Mouse (Mus musculus): ENCODE data around the gene Plpp1.

The Plpp1 gene

DNA sequence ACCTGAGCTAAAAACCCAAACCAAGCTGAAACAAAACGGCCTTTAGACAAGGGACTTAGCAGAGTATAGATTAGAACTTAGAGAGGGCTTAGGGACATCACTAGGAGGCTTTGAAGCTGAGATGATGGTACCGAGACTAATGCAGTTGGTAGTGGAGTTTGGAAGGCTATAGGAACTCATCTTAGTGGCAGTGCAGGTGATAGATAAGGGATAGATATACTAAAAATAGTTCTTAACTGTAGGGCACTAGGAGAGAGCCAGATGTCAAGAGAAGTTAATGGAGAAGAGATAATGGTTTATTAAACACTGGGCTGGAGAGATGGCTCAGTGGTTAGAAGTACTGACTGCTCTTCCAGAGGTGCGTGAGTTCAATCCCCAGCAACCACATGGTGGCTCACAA is 15.4 kb downstream of the Plpp1 start:
- no peak for DNase-seq (ENCODE audit: low spot score)

DNA sequence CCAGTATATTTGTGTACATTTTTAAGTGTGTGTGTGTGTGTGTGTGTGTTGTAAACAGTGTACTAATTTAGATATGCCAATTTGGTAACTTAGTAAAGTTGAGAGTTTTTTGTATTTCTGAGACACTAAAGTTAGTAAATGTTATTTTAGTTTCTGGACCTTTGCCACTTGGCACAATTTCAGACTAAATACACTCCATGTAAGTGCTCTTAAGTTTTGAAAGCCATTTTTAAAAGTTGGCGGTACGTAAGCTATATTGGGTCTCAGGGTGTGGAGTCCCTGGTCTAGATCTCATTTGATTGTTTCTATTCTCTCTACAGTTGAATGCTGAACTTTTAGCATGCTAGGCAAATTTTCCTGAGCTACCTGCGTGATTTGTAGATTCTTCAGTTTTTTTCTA is 17.5 kb downstream of the Plpp1 start:
- no peak for DNase-seq (ENCODE audit: low spot score)

DNA sequence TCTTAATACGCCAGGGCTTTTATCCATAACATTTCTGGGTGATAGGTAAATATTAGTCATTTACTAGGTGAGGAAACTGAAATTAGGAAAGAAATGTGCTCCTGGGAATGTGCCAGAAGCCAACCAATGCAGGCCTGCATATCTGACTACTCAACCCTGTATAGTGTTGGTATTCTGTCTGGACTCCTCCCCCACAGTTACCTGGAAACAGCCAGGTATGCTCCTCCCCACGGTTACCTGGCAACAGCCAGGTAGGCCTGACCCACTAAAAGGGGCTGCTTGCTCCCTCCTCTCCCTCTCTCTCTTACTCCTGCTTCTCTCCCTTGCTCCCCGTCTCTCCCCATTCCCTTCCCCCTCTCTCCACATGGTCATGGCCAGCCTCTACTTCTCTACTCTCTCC is 21.8 kb downstream of the Plpp1 start:
- DNase-seq (ENCODE audit: low spot score), result no peak

DNA sequence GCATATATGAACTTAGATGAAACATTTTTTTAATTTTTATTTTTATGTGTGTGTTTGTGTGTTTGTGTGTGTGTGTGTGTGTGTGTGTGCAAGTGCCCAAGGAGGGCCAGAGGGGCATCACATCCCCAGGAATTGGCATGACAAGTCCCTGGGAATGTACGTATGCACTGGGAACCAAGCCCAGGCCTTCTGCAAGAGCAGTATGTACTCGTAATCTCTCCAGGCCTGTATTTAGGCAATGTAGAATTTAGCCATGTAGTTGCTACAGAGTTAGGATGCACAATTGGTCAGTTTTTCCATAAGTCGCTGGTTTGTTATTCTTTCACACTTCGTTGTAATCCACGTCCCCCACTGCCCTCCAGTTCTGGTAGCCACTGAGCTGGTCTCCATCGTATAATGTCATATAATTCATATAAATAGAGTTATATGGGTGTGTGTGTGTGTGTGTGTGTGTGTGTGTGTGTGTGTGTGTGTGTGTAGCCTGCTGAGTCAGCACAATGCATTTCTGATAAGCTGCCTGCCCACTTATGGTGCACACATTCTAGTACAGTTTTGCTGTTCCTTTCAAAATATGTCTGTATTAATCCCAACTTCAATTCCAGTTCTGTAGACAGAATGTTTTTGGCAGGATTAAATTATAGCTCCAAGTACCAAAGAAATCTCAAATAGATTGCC is 22.8 kb downstream of the Plpp1 start:
- DNase-seq (ENCODE audit: low spot score), result no peak

DNA sequence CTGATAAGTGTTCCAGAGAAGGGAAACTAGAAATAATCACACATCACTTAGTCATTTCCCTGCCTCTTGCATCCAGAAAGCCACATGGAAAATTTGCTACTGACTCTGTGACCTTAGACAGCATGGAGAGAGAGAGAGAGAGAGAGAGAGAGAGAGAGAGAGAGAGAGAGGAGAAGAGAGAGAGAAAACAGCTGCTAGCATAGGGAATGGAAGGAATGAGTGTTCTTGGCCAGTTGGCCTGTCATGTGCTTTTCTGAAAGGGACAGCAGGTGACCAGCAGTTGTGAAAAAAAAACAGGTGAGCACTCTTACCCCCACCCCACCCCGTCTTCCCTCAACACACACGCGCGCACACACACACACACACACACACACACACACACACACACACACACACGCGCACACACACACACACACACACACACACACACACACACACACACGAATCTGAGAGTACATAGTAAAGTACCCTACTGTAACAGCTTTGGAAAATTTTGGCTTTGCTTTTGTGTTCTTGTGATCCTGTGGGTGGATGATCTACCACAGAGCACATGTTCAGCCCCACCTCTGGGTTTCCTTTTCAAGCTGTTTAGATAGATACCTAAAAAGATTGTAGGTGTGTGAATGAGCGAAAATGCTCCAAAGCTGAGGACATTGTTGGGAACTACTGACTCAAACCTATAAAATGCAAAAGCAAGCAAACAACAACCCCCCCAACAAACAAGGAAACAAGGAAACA is 23.5 kb downstream of the Plpp1 start:
- no peak for DNase-seq (ENCODE audit: low spot score)

DNA sequence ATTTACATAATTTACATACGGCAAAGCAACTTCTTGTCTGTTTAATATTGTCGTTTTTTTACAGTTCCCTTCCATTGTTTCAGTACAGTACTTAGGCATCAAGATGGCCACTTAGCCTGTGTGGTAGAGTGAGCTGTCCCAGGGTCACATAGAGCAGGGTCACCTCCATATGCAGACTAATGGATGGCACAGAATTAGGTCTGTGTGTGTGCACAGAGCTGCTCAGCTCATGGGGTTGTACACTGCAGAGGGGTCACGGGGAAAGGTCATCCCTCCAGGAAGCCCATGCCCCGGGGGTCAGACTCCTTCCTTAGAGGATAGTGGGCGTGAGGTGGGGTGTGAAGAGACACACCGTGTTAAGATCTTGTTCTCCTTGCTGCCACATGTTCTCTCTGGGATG is 24.9 kb downstream of the Plpp1 start:
- no peak for DNase-seq (ENCODE audit: low spot score)

DNA sequence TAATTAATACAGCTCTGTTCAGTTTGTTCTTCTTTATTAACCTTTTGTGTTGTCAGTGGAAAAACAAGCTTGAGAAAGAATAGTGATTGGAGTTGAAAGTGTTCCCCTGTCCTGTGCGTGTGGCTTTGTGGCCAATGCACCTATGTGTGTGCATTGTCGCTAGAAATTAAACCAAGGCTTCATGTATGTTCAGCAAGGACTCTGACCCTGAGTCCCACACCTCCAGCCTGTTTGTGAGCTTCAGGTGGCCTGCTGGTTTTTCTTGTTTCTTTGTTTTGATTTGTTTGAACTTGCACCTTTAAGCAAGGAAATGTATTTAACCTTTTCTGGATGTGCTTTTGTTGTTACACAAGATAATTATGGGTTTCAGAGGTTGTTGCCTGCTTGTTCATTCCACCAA is 29.0 kb downstream of the Plpp1 start:
- no peak for DNase-seq (ENCODE audit: low spot score)

DNA sequence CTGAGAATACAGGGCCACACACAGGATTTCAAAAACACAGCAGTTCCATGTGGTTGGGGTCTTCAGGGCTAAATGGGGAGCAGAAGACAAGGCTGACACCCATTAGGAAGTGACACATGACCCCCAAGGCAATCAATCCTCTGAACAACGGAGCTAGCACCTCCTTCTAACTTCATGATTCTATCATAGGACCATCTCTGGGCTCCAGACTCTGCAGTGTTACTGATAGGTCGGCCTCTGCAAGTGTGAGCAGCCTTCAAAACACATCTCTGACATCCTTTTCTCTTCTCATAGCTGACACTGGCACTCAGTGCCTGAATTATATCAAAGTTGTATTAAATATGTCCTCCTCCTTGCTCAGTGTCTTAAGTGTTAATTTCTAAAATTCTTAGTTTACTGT is 32.0 kb downstream of the Plpp1 start:
- no peak for DNase-seq (ENCODE audit: low spot score)

DNA sequence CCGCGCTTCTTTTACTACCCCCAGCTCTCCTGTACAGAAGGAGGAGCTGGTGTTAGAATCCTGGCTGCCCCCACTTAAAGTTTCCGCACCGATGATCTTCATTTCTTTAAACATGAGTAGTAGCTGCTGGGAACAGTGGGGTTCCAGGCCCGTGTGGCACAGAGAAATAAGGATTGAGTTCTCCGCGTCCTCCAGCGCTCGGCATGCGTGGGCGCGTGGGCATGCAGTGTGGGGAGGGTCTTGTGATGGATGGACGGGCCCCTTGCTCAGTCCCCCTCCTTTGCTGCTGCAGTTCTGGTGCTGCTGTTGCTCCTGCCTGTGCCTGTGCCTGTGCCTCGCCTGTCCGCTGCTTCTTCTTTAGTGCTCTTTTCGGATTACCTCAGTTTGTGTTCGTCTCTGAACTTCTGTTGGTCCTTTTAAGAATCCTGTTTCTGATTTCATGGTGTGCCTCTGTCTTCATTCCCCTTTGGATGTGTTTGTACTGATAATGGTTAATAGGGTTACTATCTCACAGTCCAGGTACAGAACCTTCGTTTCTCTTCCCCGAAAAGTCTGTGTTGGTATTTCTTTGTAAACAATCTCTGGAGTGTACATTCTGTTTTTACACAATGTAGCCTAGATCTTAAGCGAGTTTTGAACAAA is 32.8 kb downstream of the Plpp1 start:
- DNase-seq (ENCODE audit: low spot score), result no peak

DNA sequence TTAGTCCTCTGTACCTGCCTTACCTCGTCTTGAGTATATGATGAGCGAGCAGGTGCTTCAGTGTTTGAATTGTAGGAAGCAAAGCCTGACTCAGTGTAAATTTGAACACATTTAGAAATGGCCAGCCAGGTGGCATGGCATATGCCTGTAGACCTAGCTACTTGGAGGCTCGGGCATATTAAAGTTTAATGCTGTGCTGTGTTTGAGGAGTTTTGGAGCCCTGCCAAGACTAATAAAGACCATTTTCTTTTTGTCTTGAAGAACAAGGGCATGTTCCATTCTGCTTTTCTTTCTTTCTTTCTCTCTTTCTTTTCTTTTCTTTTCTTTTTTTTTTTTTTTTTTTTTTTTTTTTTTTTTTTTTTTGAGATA is 33.3 kb downstream of the Plpp1 start:
- no peak for DNase-seq (ENCODE audit: low spot score)

DNA sequence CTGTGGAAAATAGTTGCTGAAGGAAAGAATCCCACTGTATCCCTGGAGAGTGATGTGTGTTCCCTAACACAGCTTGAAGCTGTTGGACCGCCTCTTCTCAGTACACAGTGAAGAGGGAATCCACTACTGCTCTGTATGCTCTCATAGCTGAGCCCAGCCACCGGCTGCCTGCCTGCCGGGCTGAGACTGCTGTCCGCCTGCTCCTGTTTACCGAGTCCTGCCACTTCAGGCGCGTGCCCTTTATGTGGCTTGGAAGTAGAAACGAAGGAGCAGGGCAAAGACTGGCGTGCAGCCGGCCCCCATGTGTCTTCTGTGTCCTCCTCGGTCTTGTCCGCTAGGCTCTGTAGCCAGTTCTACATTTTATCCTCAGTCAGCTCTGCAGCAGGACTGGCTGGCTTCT is 34.5 kb downstream of the Plpp1 start:
- DNase-seq (ENCODE audit: low spot score), result no peak

DNA sequence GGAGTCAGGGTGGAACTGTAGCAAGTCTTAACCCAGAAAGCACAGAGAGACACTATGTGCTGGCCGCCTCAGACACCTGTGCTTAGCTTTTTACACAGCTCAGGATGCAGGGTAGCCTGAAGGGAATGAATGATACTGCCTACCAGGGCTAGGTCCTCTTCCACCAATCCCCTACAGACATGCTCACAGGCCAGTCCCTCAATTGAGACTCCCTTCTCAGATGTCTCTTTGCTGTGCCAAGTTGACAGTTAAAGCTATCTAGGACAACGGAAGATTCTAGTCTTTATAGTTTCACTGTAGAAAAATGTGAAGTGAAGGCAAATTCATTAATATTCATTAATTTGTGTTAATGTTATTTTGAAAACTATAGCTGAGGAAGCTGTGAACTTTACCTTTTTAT is 36.4 kb downstream of the Plpp1 start:
- DNase-seq (ENCODE audit: low spot score), result no peak

DNA sequence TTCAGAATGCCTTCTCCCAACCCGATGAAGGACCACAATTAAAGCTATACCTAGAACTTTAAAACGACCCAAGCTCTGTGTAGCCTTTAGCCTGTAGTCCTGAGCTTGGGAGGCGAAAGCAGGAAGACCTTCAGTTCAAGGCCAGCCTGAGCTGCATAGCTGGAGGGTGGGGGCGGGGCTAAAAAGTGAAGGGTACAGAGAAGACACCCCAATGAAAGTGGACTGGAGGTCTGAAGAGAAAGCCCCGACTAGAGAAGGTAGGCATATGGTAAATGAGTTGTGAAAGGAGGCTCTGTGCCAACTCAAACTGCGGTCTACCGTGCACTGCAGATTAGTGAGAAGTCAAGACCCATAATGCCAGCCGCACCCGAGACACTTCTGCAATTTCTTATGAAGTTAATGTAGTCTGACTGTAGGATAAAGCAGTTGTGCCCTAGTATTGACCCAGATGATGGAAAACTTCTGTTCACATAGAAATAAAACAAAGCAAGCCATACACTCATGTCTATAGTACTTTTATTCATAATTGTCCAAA is 37.1 kb downstream of the Plpp1 start:
- DNase-seq (ENCODE audit: low spot score), result no peak

DNA sequence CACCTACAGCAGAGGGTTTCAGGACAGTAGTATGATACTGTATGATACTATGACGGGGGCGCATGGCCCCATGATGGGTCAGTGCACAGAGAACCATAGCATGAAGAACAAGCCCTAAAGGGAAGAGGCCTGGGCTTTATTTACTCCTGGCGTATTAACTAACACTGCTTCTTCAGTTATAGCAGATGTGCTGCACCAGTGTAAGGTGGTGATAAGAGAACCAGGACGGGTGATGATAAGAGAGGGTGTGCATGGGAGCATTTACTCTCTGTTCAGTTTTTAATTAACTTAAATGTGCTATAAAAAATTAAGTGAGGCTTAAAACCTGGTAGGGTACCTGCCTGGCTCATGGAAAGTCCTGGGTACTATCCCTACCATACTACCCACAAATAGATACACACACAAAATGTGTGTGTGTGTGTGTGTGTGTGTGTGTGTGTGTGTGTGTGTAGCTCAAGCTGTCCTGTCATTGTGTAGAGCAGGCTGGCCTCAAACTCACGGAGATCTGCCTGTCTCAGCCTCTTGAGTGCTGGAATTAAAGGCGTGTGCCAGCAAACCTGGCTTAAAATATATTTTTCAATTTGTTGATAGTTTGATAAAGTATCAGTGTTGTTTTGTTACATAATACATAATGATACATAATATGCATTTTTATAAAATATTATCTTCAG is 38.1 kb downstream of the Plpp1 start:
- DNase-seq (ENCODE audit: low spot score), result no peak

DNA sequence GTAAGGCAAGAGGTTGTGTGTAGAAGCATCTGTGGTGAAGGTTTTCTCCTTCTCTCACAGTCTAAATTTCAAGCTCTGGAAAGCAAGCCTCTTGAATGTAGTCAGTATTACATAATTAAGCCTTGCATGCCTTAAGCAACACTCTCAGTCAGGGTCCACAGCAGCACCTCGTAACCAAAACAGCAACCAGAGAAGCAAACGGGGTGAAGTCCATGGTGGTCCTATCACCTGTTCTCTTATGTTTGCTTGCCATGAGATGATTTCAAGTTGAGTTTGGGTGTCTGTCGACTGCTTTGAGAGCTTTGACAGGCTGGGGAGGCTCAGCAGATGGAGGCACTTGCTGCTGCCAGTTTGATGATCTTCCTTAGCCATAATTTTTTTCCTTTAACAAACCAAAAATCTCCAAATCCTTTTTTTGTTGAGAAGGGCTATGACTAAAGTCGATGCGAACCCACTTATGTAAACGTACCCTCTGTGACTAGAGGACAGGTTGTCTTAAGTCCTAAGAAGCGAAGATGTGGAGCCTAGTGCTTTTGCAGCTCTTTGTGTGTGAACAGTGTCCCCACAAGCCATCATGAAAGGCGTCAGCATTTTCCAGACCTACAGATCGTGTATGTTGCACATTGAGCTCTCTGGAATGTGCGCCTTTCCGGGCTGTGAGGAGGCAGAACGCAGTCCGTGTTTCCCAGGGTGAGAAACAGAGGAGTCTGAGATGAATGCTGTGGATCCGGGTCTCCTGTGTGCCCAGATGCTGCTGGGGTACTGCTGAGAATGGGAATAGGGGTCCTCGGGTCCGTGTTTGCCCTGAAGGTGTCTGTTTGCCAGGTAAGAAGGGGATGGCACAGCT is 39.9 kb downstream of the Plpp1 start:
- peak; percentile 36 for DNase-seq (ENCODE audit: low spot score)

DNA sequence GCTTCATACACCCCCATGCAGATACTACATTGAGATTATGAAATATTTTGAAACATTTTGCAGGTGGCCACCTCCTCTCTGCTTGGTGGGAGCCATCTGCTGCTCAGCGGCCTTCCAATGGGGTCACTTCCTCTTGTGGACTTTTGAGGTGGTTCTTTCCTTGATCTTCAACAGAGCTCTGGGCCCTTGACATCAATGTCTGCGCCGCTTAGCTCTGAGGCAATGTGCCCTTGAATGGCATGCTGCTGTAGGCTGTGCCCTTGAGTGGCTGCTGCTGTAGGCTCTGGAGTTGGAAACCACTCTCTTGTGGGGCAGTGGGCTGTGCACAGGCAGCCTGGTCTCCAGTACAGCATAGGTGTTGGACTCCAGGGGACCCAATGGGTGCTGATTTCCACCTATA is 45.3 kb downstream of the Plpp1 start:
- DNase-seq (ENCODE audit: low spot score), result no peak

DNA sequence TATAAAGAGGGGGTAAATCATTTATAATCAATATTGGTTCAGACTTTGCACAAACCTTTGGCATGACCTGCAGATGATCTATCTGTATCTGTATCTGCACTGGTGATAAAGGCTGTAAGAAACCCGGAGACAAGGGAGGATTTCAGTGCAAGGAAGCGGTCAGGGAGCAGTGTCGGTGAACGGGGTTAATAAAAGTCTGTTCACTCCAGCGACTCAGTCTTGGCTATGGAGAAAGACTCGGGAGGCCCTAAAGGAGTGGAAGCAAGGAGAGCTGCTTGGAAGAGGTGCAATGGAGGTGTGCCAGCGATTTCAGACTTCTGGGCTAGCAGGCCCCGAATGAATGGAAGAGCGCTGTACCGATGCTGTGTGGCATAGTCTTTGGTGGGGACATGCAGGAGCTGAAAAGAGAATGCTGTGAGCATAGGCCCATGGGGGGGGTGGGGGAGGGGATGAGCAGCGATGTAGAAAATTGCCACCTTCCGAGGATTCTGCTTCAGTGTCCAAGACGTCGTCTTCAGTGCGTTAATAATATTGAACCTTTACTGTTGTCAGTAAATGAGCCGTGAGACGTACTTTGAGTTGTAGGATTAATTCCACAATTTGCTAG is 53.2 kb downstream of the Plpp1 start:
- no peak for DNase-seq (ENCODE audit: low spot score)

DNA sequence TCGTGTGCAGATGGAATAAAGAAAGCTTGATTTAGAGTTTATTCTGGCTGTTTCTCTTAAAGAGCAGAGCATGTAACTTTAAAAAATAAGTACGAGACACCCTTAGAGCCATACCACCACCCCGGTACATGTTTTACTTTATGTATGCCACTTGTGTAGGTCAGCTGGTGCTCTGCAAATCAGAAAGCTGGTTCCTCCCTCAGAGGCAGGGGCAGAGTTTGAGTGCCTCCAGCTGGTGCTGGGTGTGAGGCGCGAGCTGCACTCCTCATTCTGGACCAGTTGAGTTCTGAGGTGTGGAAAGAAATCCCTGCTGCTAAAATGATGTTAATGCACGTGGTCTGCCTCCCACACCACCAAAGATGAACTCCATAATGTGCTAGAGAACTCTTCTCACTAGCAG is 53.8 kb downstream of the Plpp1 start:
- DNase-seq (ENCODE audit: low spot score), result no peak

DNA sequence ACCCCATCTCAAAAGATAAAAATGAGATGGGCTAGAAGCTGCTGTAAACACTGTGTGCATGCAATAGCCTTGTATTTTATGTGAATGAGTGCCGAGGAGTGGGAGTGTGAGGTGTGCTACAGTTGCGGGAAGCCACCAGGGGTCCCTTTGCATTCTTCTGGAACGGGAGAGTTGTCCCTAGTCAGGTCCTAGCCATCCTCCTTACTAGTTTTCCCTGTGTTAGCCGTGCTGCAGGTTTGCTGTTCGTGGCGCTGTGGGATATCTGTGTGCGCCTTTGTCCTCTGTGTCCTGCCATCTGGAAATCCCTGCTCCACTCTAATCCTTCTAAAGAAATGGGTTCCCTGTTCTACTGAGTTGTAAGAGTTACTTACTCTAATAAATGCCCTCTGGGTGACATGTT is 57.3 kb downstream of the Plpp1 start:
- no peak for DNase-seq (ENCODE audit: low spot score)

DNA sequence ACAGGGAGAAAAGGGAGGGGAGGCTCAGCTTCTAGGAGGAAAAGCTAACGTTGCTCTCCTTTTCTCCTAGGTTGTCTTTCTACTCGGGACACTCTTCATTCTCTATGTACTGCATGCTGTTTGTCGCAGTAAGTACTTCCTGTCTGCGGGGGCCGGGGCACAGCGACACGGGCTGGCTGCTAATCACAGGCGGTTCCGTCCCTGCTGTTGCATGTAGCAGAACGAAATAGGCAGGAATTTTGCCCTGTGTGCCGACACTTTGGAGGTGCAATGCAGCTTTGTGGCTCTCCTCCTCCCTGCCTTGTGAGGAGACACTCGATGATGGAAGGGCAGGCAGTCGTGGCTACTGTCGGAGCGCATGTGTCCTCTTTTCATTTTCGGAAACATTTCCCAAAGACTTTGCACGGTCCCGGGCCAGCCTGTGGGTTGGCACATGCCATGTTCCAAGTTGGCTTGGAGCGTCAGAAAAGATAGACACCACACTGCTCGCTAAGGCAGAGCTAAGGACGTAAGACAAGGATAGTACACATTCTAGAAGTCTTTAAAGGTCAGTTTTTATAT is 59.1 kb downstream of the Plpp1 start:
- DNase-seq (ENCODE audit: low spot score), result no peak

DNA sequence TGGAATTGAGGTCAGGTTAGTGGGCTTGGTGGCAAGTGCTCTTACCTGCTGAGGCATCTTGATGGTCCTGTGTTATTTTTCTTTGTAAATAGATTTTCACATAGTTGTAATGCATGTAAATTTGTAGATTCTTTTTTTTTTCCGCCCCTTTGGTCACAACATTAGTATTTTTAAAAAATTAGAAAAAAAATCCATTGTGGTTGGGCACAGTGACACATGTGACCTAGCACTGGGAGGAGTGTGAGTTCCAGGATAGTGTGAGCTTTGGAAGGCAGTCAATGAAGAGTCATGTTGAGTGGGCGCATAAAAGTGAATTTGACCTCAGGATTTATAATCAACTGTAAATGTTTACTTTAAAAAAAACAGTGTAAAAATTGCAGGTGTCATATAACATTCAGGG is 59.8 kb downstream of the Plpp1 start:
- DNase-seq (ENCODE audit: low spot score), result no peak
